Mouse (Mus musculus) kidney, adult 9 months (tissue): ENCODE results near the gene Chodl.

ENCODE experiments used
- DNase-seq: peaks from one replicate; pipeline ENCODE4 v3.0.0; 2022

Chodl gene

GRCm38 (mm10) chr16:78930382-78931286 is at the start of gene Chodl:
TSS of gene Chodl (plus strand) at chr16:78930948.
- peak; percentile 6 for DNase-seq

GRCm38 (mm10) chr16:78922644-78923043 is 8.1 kb upstream of the Chodl start:
- no peak for DNase-seq

- peak; percentile 1 for DNase-seq
Observed at GRCm38 (mm10) chr16:78931287-78932025, 708 bp downstream of the Chodl start.

GRCm38 (mm10) chr16:78934298-78934697 is 3.5 kb downstream of the Chodl start:
- DNase-seq = no peak

GRCm38 (mm10) chr16:78937755-78938154 is 7.0 kb downstream of the Chodl start:
- DNase-seq = no peak

- DNase-seq = no peak
Observed at GRCm38 (mm10) chr16:78950359-78950758, 19.6 kb downstream of the Chodl start.

- DNase-seq = no peak
Observed at GRCm38 (mm10) chr16:78957434-78957833, 26.7 kb downstream of the Chodl start.

GRCm38 (mm10) chr16:78969091-78969731 is 38.5 kb downstream of the Chodl start:
- peak; percentile 2 for DNase-seq

GRCm38 (mm10) chr16:78974099-78974498 is 43.4 kb downstream of the Chodl start:
- no peak for DNase-seq

- no peak for DNase-seq
Observed at GRCm38 (mm10) chr16:78976384-78976783, 45.6 kb downstream of the Chodl start.
